Mouse (Mus musculus) ES-Bruce4 (cell line): ENCODE results near the gene Capn11.

Experiments
- CTCF ChIP-seq: IDR thresholded peaks from one replicate; pipeline ENCODE4 v1.8.1; 2011; ENCODE audit warnings: low read depth, low read length
- POLR2A ChIP-seq: IDR thresholded peaks from one replicate; pipeline ENCODE4 v1.8.1; 2011; ENCODE audit warnings: low read length; ENCODE audit not compliant: insufficient read depth

DNA sequence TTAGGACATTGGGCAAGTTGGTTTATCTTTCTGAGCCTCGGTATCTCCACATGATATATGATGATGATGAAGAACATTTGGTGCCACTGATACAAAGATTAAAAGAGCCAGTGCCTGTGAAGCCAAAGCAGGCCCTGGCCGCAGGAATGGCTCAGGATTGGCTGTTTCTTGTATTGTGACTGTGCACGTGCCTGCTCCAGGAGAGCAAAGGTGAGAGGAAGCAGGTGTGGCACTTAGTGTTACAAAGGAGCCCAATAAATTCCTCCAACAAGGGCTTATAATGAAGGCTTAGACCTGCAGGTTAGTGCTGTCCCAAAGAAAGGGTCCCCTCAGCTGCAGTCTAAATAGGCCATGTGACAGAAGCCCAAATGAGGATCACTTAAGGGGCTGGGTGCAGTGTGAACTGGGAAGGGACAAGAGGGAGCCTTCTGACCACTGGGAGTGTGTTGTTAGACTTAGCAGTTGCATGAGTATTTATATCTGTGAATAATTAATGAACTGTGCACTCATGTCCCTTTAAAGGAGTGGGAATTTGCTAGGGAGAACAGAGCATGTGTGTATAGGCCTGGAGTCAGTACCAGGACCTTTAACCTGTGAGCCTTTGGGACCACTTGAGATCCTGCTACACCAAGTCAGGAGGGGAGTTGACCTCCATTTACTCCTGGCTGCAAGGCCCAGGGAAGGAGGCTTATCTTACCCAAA, 40.1 kb upstream of the Capn11 start:
- TF ChIP-seq POLR2A (no peak), CTCF (no peak)
